Mouse (Mus musculus) cerebellum, adult 18-20 months (tissue): ENCODE results near the gene Ecsit.

Source experiments
- DNase-seq, 2 experiments: peaks; one replicate each; pipeline ENCODE4 v3.0.0; 2021

Gene Ecsit

GRCm38 (mm10) chr9:22085022-22085834, at the start of gene Ecsit:
TSS of gene Ecsit (minus strand) at chr9:22085438.
- DNase-seq, result peak; percentile 93 to 97

DNA sequence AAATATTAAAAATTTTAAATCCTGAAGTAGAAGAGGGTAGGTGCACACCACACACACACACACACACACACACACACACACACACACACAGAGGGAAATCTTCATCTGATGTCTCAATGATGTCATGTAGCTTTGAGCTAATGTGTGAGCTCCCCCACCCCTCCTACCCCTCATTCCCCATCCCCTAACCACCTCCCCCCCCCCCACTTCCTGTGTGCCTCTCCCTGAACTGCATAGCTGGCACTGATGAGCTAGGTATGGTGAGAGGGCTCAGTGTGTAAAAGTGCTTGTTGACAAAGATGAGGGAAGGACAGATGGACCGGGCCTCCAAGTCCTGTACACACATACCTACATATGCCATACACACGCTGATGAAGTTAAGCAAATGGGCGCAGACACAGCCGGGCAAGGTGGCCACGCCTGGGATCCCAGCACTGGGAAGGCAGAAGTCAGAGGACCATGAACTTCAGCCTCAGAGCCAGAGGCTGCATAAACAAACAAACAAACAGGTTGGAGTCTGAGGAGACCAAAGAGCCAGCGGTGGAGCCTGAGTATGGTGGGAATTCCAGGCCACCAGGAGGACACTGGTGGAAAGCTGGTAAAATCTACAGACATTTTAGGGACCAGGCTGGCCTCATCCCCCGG, 49.1 kb upstream of the Ecsit start:
- no peak for DNase-seq

- DNase-seq, result no peak
These were observed 47.0 kb upstream of the Ecsit start for GRCm38 (mm10) chr9:22132220-22132619.

- DNase-seq, result no peak
These were observed 46.2 kb upstream of the Ecsit start for GRCm38 (mm10) chr9:22131226-22131981.

DNA sequence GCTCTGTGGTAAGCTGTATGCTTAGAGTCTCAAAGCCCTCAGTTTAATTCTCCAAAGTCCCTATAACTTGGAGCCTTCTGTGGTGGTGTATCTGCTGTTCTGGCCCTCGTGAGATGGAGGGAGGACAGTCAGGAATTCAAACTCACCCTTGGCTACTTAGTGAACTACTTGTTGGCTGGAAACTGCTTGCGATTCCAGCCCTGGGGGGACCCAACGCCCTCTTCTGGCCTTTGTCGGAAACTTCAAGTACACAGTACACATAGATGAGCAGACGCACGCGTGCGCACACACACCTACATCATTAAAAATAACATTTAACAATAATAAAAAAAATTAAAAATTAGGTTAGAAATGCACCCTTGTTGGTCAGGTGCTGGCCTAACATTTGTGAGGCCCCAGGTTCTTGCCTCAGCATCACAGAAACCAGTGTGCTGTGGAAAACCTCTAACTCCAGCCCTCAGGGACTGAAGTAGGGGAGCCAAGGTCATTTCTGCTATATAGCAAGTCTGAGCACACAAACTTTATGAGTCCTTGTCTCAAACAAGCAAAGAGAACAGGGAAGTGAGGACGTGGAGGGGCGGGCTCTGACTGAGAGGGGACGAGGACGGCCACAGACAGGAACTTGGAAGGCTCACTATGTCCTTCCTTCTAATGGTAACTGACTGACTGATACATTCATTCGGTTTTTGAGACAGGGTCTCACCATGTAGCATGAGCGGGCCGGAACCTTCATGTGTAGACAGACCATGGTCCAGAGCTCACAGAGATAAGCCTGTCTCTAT, 40.2 kb upstream of the Ecsit start:
- DNase-seq, result no peak

- no peak for DNase-seq
These were observed 38.9 kb upstream of the Ecsit start for GRCm38 (mm10) chr9:22124169-22124568.

- DNase-seq, result no peak
These were observed 37.9 kb upstream of the Ecsit start for GRCm38 (mm10) chr9:22123069-22123609.

- DNase-seq, result no peak
These were observed 36.8 kb upstream of the Ecsit start for GRCm38 (mm10) chr9:22122005-22122404.

- no peak for DNase-seq
These were observed 36.3 kb upstream of the Ecsit start for GRCm38 (mm10) chr9:22121545-22121944.

- DNase-seq, result no peak
These were observed 34.3 kb upstream of the Ecsit start for GRCm38 (mm10) chr9:22119543-22119942.

DNA sequence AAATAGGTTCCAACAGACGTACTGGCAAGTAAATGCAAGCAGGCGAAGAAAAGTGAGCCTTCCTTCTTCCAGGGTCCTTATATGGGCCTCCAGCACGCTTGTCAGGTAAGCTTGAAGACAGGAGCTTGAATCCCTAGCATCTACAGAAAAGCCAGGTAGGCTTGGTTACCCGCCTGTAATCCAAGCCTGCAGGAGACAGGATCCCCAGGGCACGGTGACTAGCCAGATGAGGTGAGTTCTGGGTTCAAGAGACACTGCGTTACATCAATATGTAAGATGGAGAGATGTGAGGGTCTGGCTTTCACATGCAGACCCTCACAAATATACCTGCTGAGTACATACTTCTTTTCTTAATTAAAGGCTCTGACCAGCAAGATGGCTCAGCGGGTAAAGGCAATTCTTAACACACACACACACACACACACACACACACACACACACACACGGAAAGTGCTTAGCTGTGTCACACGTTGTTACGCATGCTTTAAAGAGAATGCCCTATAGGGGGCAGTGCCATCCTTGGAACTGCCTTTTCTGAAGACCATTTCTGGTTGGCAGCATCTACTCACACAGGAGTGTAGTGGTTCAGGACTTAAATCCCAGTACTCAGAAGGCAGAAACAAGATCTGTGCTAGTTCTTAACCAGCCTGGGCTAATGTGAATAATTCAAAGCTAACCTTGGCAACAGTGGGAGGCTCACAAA, 32.7 kb upstream of the Ecsit start:
- DNase-seq, result peak; percentile 69 to 75

GRCm38 (mm10) chr9:22116740-22117426, 31.6 kb upstream of the Ecsit start, which contains the start of gene Elof1:
TSS of gene Elof1 (minus strand) at chr9:22117172.
- peak; percentile 95 to 97 for DNase-seq

GRCm38 (mm10) chr9:22116086-22116485, 30.8 kb upstream of the Ecsit start:
- peak in 1 of 2 experiments; percentile 22 for DNase-seq

GRCm38 (mm10) chr9:22115635-22116034, 30.4 kb upstream of the Ecsit start:
- no peak for DNase-seq

DNA sequence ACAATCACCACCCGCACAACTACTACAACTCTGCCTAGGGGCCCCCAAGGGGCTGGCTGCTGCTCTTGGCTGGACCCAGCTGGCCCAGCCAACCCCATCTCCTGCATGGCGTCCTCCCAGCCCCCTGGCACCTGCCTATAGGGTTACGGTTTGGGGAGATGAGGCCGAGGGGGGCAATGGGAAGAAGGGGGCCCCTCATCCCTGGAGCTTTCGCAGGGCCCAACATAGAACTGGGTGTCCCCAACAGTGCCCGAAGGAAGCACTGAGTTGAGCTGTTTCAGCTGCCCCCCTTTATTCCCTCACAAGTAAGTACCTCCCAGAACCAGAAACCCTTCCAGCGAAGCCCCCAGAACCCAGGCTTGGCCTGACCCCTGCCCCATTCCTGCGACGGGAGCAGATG, 23.0 kb upstream of the Ecsit start:
- no peak for DNase-seq

GRCm38 (mm10) chr9:22099922-22100321, 14.7 kb upstream of the Ecsit start:
- DNase-seq, result no peak

DNA sequence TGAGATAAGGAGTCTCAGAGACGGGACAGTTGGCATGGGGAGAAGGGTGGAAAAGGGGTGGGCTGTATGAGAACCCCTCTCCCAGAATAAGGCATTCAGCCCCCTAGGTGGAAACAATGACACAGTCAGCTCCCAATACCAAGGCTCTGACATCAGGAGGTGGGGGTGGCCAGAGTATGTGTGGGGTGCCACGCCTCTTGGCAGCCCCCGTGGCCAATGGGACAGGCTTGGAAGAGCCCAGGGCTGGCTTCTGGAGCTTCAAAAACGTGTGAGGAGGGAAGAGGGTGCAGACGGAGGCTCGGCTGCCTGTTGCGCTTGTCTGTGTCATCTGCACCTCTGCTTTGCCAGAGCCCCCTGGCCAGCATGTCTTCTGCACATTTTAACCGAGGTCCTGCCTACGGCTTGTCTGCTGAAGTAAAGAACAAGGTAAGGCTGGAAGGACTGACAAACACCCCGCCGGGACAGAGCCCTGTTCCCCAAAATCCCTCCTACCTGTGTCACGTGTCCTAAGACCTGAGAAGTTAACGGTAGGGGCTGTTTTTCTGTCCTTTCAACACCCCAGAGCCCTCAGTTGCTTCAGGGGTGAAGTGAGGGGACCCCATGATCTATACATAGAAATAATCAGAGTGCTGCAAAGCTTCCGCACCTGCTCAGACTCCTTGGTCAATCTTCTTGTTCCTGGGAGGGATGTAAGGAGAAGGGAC, 13.9 kb upstream of the Ecsit start, which contains the start of gene Cnn1:
TSS of gene Cnn1 (plus strand) at position 224 of the 704 bp plus-strand sequence.
- no peak for DNase-seq

- DNase-seq, result peak; percentile 90 to 92
These were observed 10.6 kb upstream of the Ecsit start for GRCm38 (mm10) chr9:22095854-22096307.

DNA sequence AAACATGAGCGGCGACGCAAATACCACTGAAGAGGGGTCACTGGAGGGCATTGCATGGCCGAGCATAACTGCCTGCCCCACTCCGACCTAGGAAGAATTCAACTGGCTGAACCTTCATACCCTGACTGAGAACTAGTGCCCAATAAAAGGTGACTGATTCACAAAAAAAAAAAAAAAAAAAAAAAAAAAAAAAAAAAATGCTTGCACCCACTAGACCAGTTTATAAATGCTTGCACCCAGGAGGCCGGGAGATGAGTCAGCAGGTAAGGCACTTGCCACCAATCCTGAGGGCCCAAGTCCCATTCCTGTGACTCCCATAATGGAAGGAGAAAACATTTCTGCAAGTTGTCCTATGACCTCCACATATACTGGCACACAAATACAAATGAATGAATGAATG, 7.5 kb upstream of the Ecsit start:
- no peak for DNase-seq

DNA sequence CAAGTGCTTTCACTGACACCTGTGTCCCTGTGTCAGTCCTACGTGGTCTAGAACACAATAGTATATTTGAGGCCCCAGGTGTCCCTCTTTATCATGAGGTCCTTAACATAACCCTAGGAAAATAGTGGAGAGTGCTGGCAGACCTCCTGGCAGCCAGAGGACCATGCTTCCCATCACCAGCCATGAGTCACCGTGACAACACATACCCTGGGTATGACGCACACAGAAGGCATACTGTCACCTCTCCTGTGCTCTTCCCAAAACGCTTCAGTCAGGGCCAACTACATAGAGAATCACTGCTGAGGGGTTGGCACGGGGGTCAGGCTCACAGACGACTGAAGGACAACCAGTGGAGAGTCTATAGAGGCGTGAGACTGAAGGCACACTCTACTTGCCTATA, 4.7 kb upstream of the Ecsit start:
- DNase-seq, result no peak
